Mouse (Mus musculus): ENCODE measurements around the gene Chek2.
"Not testable (repeated sequence)": the region's sequence is repeated elsewhere in the genome, so short reads cannot be mapped to it uniquely, and the experiment has no call there.

Chek2 gene

DNA sequence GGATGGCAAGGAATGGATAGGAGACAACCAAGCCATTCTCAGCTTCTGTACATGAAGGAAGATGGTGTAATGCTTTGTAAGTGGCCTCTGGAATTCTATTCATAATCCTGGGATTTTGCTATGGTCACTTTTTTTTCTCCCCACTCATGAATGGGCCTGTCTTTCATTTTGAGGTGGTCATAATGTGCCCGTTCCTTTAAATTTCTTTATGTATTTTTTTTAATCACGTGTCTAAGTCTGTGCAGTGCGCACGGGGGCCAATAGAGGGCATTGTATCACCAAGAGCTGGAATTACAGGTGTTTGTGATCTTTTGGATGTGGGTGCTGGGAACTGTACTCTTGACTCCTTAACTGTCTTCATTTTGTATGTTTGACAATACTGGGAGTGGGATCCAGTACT is 686 bp downstream of the Chek2 start:
- DNase-seq (ENCODE audit: low spot score), result no peak

DNA sequence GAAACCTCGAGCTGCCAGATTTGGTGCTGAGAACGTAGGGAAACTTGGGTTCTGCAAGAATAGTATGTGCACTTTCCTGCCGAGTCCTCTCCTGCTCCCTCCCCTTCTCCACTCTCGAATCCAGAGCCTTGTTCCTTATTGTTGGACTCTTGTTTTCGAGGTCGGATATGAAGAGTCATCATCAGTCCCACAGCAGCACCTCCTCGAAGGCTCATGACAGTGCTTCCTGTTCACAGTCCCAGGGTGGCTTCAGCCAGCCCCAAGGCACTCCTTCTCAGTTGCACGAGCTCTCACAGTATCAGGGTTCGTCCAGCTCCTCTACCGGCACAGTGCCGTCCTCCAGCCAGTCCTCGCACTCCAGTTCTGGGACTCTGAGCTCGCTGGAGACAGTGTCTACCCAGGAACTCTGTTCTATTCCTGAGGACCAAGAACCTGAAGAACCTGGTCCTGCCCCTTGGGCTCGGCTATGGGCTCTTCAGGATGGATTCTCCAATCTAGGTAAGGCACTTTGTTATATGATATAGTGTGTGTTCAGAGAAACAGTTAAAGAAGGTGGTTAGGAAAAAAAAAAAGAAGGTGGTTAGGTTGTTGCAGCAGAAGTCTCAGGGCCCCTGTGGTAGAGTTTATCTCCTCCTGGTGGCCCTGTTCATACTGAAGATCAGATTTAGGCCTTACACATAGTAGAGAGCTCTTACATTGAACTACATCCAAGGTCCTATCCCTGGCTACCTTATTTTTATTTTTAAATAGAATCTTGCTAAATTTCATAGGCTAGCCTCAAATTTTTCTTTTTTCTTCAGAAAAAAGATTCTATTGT is 1.5 kb downstream of the Chek2 start:
- no peak for DNase-seq (ENCODE audit: low spot score)

DNA sequence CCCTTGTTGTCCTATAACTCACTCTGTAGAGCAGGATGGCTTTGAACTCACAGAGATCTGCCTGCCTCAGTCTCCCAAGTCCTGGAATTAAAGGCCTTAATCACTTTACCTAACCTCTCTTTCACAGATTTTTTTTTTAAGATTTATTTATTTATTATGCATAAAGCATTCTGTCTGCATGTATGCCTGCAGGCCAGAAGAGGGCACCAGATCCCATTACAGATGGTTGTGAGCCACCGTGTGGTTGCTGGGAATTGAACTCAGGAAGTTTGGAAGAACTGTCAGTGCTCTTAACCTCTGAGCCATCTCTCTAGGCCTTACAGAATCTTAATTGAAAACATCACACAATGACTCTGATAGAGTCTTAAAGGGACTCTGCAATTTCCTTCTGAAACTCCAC is 13.2 kb downstream of the Chek2 start:
- DNase-seq (ENCODE audit: low spot score), result no peak

DNA sequence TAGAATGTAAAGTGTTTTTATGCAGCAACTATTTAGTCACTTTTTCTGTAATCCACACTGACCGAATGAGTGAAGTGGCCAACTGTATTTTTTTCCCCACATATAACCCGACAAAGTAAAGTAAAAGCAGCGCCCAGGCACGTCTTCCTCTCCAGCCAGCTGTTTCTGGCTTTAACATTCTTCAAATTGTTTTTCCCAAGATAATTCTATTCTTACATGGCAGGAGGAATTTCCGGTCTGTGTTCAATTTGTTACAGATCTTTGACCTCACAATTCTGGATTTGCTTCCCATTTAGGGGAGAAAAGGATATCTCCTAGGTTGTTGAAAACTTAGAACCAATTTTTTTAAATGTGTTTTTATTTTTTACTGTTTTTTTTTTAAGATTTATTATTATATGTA is 17.3 kb downstream of the Chek2 start:
- no peak for DNase-seq (ENCODE audit: low spot score)

DNA sequence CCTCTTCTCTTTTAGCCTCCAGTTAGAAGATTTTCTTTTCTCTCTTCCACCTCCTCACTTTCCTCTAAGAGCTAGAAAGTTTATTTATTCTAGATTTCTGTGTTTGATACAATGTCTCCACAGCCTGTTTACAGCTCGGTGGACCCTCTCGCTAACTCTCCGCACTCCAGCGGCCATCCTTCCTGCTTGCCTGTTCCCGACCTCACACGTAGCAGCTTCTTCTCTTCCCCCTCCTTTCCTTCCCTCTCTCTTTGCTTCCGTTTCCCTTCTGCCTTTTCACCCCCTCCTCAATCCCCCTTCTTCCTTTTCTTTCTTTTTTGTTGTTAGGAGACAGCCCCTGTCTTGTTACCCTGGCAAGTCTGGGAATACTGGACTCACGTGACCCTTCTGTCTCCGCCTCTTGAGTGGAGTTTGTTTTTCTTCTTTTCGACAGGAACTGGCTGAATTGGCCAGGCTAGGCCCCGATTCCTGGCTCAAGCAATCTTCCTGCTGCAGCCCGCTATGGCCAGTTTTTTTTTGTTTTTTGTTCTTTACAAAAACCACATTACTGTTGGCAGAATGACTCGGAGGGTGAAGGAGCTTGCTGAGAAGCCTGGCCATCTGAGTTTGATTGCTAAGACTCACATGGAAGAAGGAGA is 19.4 kb downstream of the Chek2 start:
- DNase-seq (ENCODE audit: low spot score), result no peak

DNA sequence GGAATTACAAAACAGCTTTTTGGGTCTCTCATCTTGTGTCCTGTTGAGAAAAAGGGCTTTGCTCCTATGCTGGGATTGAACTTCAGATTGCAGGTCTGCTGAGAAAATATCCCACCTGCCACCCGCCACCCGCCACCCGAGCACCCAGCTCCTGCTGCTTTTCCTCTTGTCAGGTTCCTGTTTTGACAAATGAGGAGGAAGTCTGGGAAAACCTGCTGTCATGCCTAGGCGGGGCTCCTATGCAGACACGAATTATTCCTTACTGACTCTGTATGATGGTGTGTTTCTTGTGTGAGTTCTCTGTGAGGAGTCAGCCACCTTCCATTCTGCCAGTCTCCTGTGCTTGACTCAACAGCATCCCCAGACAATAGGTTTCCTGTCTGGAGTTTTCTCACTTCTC is 20.7 kb downstream of the Chek2 start:
- DNase-seq (ENCODE audit: low spot score), result no peak

DNA sequence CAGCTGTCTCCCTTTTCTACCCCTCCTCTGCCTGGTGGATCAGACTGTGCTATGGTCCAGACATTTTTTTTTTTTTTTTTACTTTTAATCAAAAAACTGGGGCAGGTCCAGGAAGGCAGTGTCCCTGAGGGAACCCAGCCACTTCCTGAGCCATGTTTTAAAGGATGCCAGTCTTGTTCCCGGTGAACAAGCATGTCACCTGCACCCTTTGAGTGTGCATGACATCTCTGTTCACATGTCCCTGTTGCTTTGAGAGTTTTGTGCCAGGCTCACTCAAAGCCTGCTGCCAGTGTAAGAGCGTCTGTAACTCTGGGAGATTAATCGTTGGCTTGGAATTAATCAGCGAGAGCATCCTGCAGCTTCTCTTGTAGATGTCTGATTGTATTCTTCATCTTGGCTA is 28.7 kb downstream of the Chek2 start:
- DNase-seq (ENCODE audit: low spot score), result no peak

DNA sequence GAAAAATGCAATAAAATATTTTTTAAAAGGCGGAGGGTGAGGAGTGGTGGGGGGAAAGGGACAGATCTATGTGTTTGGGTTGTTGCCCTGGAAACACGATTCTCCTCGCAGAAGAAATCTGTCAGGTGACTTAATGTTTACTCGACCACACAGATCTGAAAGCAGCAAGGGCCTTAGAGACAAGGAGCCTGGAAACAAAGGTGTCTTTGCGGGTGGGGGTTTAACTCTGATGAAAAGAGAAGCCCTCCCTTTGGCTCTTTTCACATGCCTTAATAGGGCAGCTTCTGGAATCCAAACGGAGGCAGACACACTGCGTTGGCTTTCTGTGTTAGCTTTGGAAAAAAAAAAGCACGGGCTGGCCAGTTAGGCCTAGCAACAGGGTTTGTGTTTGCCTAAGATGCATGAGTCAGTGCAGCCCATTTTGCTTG is 29.5 kb downstream of the Chek2 start:
- no peak for DNase-seq (ENCODE audit: low spot score)

DNA sequence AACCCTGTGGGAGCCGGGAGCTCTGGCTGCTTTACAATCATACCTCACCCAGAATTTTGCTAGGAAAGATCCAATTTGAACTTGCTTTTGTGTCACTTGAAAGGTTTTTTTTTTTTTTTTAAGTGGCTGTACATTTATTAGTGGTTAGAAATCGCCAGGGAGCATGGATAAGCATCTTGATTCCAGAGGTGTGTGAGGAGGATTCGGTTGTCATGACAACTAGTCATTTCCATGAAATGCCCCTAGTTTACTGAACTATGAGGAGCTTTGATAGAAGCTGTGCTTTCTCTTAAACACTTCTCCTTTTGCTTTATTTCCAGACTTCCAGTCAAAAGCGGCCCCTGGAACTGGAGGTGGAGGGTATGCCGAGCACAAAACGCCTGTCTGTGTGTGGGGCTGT is 33.4 kb downstream of the Chek2 start:
- DNase-seq (ENCODE audit: low spot score), result no peak

DNA sequence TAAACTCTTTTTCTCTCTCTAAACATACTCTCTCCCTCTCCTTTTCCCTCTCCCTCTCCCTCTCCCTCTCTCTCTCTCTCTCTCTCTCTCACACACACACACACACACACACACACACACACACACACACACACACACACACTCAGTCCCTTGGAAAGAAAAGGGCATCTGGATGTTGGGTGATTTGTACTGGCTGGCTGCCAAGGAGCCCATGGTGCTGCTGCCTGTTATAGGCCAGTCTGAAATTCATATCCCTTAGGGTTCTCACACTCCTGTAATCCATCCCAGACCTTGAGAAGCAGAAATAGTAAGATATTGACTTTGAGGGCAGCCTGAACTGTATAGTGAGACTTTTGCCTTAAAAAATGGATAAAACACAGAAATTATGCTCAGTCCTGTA is 34.9 kb downstream of the Chek2 start:
- no peak for DNase-seq (ENCODE audit: low spot score)

DNA sequence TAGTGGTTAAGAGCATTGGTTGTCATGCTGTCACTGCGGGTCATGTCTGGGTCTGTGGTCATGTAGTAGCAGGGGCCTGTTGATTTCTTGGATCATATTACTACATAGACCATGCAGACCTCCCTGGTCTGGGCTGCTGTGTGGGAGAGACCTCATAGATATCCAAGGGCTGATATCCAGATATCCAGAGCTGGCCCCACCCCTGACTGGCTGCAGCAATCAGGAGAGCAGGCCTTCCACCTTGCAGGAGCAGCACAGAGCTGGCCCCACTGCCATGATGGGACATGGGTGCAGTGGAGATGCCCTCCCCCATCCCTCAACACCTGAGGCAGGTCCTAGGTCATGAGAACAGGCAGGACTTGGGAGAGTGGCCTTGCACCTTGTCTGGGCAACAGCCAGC is 35.5 kb downstream of the Chek2 start:
- no peak for DNase-seq (ENCODE audit: low spot score)

DNA sequence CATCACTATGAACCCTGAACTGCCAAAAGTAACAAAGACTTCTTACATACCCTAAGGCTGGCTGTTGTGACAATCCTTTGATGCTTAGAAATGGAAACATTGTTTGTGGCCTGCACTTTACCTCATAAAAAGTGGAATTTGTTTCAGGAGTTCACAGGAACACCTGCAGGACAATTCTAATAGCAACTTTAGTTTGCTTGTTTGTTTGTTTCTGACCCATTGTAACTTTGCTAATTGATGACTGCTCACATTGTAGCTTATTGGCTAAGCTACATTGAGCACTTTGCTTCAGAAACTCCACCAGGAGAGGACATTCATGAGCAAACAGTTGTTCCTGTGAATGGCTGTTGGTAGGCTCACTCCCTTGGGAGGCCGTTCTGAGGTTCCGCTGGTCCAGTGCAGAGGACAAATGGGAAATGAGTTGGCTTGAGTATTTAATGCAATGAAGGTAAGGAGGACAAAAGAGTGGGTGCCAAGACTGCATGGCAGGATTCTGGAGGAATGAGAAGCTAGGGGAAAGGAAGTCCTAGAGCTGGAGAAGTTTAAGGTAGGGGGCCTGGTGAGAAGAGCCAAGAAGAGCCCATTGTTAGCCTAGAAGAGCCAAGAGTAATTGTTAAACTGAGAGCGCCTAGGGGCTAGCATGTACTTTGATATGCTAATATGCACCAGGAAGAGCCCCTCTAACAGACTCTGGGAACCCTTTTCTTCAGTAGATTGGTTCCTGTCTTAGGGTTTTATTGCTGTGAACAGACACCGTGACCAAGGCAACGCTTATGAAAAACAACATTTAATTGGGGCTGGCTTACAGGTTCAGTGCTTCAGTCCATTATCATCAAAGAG is 38.1 kb downstream of the Chek2 start:
- no peak for DNase-seq (ENCODE audit: low spot score)

DNA sequence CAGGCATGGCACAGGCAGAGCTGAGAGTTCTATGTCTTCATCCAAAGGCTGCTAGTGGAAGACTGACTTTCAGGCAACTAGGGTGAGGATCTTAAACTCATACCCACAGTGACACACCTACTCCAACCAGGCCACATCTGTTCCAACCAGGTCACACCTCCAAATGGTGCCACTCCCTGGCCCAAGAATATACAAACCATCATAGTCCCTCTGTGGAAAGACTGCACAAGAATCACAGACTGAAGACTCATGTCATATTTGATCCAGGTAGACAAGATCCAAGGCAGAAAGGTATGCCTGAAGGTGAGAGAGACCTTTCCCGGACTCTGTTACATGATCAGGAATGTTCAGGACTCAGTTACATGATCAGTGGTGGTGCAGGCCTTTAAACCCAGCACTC is 38.7 kb downstream of the Chek2 start:
- DNase-seq (ENCODE audit: low spot score), result not testable (repeated sequence)

DNA sequence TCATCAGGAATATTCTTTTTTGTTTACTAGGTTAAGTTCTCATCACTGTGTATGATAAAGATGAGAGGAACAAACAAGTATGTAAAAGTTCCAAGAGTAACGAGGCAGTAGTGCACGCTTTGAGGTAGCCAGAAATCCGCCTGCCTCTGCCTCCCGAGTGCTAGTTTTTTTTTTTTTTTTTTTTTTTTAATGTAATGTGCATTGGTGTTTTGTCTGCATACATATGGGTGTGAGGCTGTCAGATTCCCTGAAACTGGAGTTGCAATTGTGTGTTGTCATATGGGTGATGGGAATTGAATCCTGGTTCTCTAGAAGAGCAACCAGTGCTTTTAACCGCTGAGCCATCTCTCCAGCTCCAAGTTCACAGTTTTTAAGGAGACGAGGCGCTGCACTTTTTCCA is 39.3 kb downstream of the Chek2 start:
- no peak for DNase-seq (ENCODE audit: low spot score)

DNA sequence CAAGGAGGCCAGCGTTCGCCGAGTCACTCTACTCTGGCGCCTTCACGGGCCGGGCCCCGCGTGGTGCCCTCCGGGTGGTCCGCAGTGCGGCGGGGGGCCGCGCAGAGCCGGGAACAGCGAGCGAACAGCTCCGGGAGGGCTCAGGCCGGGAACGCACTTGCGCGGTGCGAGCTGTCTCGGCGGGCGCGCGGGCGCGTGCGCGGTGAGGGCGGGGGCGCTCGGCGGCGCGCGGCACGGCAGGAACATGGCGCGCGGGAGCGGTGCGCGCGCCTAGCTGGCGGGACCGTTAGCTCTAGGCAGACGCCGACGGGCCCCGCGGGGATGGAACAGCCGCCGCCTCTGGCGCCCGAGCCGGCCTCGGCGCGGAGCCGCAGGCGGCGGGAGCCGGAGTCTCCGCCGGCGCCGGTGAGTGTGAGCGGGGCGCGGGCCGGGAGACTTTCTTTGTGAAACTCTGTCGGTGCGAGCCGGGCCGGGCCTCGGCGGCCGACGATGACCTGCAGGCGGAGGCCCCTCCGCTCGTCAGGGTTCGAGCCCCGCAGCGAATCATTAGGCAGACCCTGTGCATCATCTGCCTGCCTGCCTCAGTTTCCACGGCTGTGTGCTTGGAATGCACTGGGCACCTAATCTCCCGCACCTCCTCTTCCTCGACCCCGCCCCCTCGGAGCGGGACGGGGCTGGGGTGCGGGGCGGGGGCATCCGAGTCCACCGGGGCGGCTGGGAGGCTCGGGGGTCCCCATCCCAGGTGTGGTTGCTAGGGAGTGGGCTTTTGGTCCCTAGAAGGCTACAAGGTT is 40.0 kb downstream of the Chek2 start, which contains the start of gene Ttc28:
Gene Ttc28, plus strand, starts transcription at position 220 of the 791 bp plus-strand sequence.
- DNase-seq (ENCODE audit: low spot score), result peak; percentile 76

DNA sequence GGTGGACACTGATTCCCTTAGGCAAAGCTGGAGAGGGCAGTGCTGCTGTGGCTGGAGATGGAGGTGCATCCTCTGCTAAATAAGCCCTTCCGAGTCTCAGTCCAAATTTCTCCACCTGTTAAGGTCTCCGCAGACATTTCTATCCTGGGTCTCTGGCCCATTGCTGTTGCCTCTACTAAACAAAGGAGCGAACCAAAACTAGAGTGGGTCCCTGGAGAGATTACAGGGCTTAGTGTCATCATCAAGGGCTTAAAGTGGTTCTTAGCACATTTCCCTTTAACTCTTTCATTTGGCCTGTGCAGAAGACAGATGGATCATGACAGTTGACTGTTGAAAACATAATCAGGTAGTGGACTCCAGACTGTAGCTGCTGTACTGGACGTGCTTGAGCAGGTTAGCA is 48.8 kb downstream of the Chek2 start:
- no peak for DNase-seq (ENCODE audit: low spot score)

DNA sequence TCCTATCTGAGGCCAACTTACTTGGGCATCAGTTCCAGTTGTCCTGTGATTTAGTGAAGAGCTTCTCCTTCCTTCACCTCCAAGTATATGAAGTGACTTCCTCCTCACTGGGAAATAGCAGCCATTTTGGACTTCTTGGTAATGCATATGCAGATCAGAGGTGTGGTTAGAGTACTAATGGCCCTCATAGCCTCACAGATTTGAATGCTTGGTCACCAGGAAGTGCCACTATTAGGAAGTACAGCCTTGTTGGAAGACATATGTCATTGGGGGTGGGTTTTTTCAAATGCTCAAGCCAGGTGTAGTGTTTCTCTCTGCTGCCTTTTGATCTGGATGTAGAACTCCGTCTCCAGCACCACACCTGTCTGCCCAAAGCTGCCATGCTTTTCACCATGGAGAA is 50.2 kb downstream of the Chek2 start:
- DNase-seq (ENCODE audit: low spot score), result no peak

DNA sequence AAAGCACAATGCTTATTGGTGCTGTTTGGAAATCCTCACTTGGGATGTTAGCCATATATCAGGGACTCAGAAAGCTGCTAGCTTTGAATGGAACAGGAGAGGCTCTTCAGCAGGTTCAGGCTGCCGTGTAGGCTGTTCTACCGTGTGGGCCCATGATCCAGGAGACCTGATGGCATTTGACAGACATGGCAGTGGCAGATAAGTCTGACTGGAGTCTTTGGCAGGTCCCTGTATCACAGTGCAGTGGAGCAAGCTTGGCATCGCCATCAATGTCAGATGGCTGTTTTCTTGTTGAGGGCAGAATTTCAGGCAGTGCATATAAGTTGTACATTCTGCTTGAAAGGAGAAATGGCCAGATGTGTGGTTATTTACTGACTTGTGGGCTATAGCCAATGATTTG is 50.8 kb downstream of the Chek2 start:
- no peak for DNase-seq (ENCODE audit: low spot score)

DNA sequence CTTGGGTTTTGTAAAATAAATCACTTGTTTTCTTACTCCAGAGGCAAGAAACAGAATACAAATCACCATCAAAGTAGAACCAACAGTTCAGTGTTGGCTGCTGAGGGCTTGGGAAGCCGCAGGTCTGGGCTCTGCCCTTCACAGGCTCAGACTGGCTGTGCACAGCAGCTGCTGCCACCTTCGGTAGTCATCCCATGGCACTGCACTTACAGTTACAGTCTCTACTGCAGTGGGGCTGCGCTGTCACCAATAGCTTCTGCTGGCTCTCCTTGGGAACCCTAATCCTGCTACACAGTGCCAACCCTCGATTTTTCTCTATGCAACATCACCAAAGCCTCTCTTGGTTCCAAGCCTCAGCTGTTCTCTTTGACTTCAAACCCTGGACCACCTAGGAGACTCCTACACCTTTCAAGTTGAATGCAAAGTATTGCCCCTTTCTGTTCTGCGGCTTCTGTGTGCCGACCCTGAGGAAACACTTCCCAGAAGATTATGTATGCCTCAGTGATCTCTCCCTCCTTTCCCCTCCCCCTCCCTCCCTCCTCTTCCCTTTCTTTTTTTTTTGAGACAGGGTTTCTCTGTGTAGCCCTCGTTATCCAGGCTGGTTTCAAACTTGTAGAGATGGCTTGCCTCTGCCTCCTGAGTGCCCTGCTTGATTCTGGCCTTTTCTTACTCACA is 57.5 kb downstream of the Chek2 start:
- no peak for DNase-seq (ENCODE audit: low spot score)

DNA sequence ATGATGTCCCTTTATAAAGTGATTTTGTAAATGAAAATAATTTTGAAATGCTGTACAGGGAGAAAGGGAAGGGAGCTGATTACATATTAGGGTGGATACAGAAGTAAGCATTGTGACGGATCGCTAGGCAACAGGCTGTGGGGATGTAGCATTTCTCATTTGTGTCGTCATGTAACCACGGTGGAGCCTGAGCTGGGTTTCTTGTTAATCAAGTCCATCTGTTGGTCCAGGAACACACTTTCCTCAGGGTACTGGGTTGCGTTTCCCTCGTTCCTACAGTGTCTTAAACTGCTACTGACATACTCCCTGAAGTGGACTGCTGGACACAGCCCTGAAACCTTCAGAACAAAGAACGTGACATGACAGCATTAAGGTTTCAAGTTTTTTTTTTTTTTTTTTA is 58.4 kb downstream of the Chek2 start:
- DNase-seq (ENCODE audit: low spot score), result no peak

DNA sequence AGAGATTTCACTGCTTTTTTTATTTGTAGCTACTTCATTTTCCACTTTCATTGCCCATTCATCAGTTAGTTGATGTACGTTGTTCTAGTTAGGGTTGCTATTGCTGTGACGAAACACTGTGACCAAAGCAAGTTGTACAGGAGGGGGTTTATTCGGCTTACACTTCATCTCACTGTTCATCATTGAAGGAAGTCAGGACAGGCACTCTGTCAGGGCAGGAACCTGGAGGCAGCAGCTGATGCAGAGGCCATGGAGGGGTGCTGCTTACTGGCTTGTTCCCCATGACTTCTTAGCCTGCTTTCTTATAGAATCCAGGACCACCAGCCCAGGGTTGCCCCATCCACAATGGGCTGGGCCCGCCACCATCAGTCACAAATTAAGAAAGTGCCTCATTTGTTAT is 59.0 kb downstream of the Chek2 start:
- DNase-seq (ENCODE audit: low spot score), result no peak

DNA sequence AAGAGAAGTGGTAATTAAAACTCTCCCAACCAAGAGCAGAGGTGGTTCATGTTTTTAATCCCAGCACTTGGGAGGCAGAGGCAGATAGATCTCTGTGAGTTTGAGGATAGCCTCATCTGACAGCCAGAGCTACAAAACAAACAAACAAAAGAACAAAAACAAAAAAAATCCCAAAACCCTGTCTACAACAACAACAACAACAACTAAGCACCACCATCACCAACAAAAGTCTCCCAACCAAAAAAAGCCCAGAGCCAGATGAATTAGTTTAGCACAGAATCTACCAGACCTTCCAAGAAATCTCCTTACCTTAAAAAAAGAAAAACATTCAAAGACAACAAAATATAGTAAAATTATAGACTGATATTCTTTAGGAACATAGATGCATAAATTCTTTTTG is 60.6 kb downstream of the Chek2 start:
- DNase-seq (ENCODE audit: low spot score), result no peak

All from left cerebral cortex, adult 11 months (tissue).